Mouse (Mus musculus): Measurements from ENCODE around the gene Trak2. TPM values are rescaled to one million over a fixed set of nuclear protein-coding genes. Genes with fewer than 3 reads are reported as not detected.
"Not testable (repeated sequence)": the region's sequence is repeated elsewhere in the genome, so short reads cannot be mapped to it uniquely, and the experiment has no call there.

Trak2 gene
- polyA plus RNA-seq, 1 experiment from 2014 or later: 29.5 TPM

DNA sequence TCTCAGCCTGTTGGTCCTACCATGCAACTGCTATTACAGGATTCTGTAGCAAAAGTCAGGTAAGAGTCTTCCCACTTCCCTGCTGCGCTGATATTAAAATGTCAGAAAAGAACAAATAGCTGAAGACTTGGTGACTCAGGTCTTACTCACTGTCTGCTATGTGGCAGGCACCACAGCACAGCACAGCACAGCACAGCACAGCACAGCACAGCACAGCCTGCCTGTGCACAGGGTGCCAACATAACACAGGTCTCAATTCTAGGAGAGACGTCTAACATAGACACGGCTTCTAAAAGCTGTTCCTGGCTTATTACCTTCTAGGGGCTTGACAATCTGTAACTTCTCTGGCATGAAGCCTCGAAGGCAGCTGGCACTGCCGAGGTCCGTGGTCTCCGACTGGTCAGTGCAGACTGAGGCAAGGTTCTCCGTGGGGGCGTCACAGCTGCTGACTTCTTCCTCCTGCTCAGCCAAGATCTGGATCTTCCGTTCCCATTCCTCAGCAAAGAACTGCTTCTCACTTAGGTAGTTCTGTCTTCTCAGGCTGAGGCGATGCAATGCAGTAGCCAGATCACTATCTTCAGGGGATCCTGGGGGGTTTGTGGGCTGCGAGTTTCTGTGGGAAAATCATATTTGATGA, 63.5 kb downstream of the Trak2 start:
- Histone ChIP-seq H3K9ac (ENCODE audit: low read length) (no peak overlapping the region), H3K4me1 (ENCODE audit: control insufficient read depth, insufficient read depth, low read length) (no peaks in the 10 kb centered on the region), H3K27me3 (ENCODE audit: control insufficient read depth, insufficient read depth, low read length) (no peaks in the 10 kb centered on the region), H3K4me2 (ENCODE audit: low read depth, low read length) (no peak overlapping the region), H3K4me3 (ENCODE audit: low read length) (no peak overlapping the region), H3K36me3 (ENCODE audit: control insufficient read depth, insufficient read depth) (peaks cover 66% of the 10 kb centered on the region), H3K27ac (ENCODE audit: low read length) (no peak overlapping the region), H3K9me3 (replicated peaks; ENCODE audit: control insufficient read depth, low read length) (no peaks in the 10 kb centered on the region)
- WGBS: 90% methylated on average over 12 of the region's 12 CpGs
- no peak for ATAC-seq (replicated peaks; ENCODE audit: extremely low read depth, insufficient read depth, low FRiP score)

DNA sequence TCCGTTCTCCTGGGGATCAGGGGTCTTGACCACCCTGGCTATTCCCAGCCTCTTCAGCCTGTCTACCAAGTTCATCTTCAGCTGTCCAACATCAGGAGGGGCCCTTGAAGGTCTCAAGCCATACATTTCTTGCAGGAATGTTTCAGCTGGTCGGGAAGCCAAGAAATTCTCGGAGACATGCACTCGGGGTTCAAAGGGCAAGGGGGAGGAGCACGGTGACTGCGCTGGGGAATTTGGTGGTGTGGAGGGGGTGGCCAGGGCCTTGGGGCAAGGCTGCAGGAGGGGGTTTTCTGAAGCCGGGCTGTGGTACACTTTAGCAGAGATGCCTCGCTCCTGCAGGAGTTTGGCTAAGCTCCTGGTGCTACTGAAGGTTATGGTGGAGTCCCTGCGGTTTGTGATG, 69.5 kb downstream of the Trak2 start:
- WGBS: 75% methylated on average over 9 of the region's 9 CpGs
- no peak for ATAC-seq (replicated peaks; ENCODE audit: extremely low read depth, insufficient read depth, low FRiP score)
- H3K36me3 ChIP-seq (ENCODE audit: control insufficient read depth, insufficient read depth): peaks cover 36% of the 10 kb centered on the region

DNA sequence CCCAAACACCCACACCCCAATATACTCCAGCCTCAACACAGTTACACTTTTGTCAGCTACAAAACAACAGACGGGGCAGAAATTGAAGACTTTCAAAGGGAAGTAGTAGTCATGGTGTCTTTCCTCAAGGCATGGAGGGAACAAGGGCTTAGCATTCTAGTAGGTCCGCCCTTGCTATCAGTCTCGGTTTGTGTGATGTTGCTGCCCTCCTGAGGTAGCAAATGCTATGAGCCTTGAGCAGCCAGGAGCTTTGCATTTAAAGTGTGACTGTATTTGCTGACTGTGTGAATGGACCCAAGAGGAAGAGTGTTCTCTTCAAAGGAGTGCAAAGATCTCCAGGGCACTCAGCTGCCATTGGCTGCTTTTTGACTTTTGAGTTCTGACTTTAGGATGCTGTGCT, 75.7 kb downstream of the Trak2 start:
- H3K27ac ChIP-seq (ENCODE audit: low read length); H3K4me1 ChIP-seq (ENCODE audit: control insufficient read depth, insufficient read depth, low read length); H3K27me3 ChIP-seq (ENCODE audit: control insufficient read depth, insufficient read depth, low read length); H3K4me3 ChIP-seq (ENCODE audit: low read length); H3K4me2 ChIP-seq (ENCODE audit: low read depth, low read length); H3K9me3 ChIP-seq (replicated peaks; ENCODE audit: control insufficient read depth, low read length); H3K36me3 ChIP-seq (ENCODE audit: control insufficient read depth, insufficient read depth); H3K9ac ChIP-seq (ENCODE audit: low read length): not testable (repeated sequence)
- ATAC-seq (replicated peaks; ENCODE audit: extremely low read depth, insufficient read depth, low FRiP score): 0 out of 2 replicates have a peak, but pooled peaks have one; percentile 37
- WGBS: 20% methylated on average over 3 of the region's 3 CpGs

More for the DNA sequence above, 69.5 kb downstream of the Trak2 start:
- Histone ChIP-seq H3K4me2 (ENCODE audit: low read depth, low read length) (no peak overlapping the region), H3K27me3 (ENCODE audit: control insufficient read depth, insufficient read depth, low read length) (no peaks in the 10 kb centered on the region), H3K27ac (ENCODE audit: low read length) (no peak overlapping the region), H3K9me3 (replicated peaks; ENCODE audit: control insufficient read depth, low read length) (no peaks in the 10 kb centered on the region), H3K4me1 (ENCODE audit: control insufficient read depth, insufficient read depth, low read length) (no peaks in the 10 kb centered on the region), H3K9ac (ENCODE audit: low read length) (no peak overlapping the region), H3K4me3 (ENCODE audit: low read length) (no peak overlapping the region)

DNA sequence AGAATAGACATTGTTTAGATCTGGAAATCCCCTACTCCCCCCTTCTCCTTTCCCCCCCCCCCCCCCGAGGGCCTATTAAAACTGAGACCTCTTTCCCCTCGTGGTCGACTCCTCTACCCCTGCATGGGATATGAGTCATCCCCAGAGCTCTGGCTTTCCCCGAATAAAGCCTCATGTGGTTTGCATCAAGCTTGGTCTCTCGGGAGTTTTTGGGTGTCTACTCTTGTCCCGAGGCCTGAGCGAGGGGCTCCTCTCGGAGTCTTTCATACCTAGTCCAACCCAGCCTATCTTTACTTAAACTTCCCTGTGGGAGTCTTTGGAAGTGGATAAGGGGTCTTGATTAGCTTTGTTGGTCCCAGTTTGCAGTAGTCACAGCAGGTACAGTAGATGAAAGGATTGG, 80.8 kb downstream of the Trak2 start:
- H3K4me2 ChIP-seq (ENCODE audit: low read depth, low read length); H3K9ac ChIP-seq (ENCODE audit: low read length); H3K4me1 ChIP-seq (ENCODE audit: control insufficient read depth, insufficient read depth, low read length); H3K9me3 ChIP-seq (replicated peaks; ENCODE audit: control insufficient read depth, low read length); H3K36me3 ChIP-seq (ENCODE audit: control insufficient read depth, insufficient read depth); H3K27ac ChIP-seq (ENCODE audit: low read length); H3K27me3 ChIP-seq (ENCODE audit: control insufficient read depth, insufficient read depth, low read length); H3K4me3 ChIP-seq (ENCODE audit: low read length); ATAC-seq (replicated peaks; ENCODE audit: extremely low read depth, insufficient read depth, low FRiP score): not testable (repeated sequence)
- WGBS: 76% methylated on average over 7 of the region's 8 CpGs

DNA sequence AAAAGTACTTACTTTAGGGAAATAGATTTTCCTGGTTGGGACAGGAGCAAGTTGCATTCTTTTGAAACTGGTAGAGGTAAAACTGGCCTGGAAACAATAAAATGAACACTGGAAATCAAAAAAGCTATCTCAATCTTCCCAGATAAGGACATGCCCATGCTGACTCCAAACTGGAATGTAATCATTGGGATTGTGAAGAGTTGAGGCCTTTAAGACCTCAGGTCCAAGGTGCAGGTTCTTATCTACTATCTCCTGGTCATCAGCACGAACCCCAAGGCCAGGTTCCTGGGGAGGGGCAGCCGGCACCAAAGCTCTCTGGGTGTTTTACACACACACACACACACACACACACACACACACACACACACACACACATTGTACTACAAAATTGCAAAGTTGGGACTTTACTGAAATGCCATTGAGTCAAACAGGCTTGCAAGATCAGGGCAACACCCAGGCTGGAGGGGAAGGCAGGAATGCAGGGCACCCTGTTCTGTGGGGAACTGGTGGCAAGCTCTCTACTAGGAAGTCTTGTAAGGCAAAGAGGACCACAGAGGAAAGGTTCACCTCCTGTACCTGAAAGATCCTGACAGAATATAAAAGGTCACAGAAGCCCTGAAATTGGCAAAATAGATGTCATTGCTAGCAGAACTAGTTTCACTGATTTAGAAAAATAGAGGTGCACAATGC, 81.6 kb downstream of the Trak2 start:
- not testable (repeated sequence) for ATAC-seq (replicated peaks; ENCODE audit: extremely low read depth, insufficient read depth, low FRiP score); H3K9me3 ChIP-seq (replicated peaks; ENCODE audit: control insufficient read depth, low read length); H3K4me1 ChIP-seq (ENCODE audit: control insufficient read depth, insufficient read depth, low read length); H3K27ac ChIP-seq (ENCODE audit: low read length); H3K9ac ChIP-seq (ENCODE audit: low read length); H3K27me3 ChIP-seq (ENCODE audit: control insufficient read depth, insufficient read depth, low read length); H3K4me3 ChIP-seq (ENCODE audit: low read length); H3K4me2 ChIP-seq (ENCODE audit: low read depth, low read length); H3K36me3 ChIP-seq (ENCODE audit: control insufficient read depth, insufficient read depth)
- WGBS: 51% methylated on average over 2 of the region's 2 CpGs

DNA sequence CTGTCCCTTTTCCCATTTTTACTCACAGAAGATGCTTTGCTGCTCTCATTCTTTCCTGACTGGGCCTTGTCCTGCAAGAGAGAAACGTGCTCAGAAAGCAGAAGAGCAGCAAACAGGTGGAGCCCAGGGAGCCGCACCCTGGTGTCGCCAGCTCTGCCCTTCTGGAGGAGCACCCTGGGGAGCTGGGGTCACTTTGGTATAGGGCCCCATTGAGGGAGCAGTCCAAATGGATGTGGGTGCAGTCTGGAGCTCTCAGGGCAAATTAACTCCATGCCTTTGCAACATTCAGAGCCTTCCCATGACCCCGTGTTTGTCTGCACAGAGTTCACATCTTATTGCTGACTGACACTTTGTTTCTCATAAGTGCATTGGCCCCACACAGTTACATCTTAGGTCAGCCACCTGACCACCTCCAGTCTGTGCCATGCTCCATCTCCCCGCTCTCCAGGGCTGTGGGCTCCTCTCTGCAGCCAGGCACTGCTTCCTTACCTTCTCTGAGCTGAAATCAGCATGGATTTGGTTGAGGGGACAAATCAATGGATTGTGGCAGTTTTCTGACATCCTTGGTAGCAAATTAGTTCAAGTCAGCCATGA, 82.4 kb downstream of the Trak2 start:
- not testable (repeated sequence) for ATAC-seq (replicated peaks; ENCODE audit: extremely low read depth, insufficient read depth, low FRiP score); H3K27me3 ChIP-seq (ENCODE audit: control insufficient read depth, insufficient read depth, low read length); H3K27ac ChIP-seq (ENCODE audit: low read length); H3K36me3 ChIP-seq (ENCODE audit: control insufficient read depth, insufficient read depth); H3K9me3 ChIP-seq (replicated peaks; ENCODE audit: control insufficient read depth, low read length); H3K4me2 ChIP-seq (ENCODE audit: low read depth, low read length); H3K4me1 ChIP-seq (ENCODE audit: control insufficient read depth, insufficient read depth, low read length); H3K4me3 ChIP-seq (ENCODE audit: low read length); H3K9ac ChIP-seq (ENCODE audit: low read length)
- 73% methylated on average over 4 of the region's 5 CpGs for WGBS

DNA sequence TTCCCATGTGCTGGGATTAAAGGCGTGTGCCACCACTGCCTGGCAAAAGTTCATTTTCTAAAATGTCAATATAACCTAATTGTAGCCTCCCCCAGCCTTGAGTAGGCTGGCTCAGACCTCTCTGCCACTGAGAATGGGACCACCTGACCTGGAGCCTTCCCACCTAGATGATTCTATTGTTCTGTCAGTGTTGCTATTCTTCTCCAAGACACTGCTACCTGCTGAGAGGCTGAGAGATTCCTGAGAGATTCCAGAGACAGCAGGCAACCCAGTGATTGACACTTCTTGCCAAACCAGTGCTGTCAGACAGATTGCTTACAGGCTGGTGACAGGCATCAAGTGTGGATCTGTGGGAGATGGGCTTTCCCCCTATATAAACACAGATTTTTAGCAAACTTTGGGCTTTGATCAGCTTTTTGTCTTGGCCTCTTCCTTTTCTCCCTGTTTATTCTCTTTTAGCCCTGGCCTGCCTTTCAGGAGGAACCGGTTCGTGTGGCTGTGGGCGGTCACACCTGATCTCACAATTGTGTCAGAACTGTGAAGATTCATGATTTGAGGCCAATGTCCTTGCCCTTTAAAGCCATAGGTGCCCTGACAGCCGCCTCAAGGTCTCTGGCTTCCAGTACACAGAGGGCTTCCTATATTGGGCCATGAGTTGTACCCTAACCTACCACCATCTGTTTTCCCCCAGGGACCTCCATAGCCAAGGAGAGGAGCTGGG, 83.2 kb downstream of the Trak2 start:
- Histone ChIP-seq H3K4me1 (ENCODE audit: control insufficient read depth, insufficient read depth, low read length) (no peaks in the 10 kb centered on the region), H3K27ac (ENCODE audit: low read length) (no peak overlapping the region), H3K9ac (ENCODE audit: low read length) (no peak overlapping the region), H3K4me2 (ENCODE audit: low read depth, low read length) (no peak overlapping the region), H3K9me3 (replicated peaks; ENCODE audit: control insufficient read depth, low read length) (no peaks in the 10 kb centered on the region; the same call in 1 of the 2 replicates), H3K4me3 (ENCODE audit: low read length) (no peak overlapping the region), H3K27me3 (ENCODE audit: control insufficient read depth, insufficient read depth, low read length) (no peaks in the 10 kb centered on the region), H3K36me3 (ENCODE audit: control insufficient read depth, insufficient read depth) (no peaks in the 10 kb centered on the region)
- 71% methylated on average over 5 of the region's 5 CpGs for WGBS
- ATAC-seq (replicated peaks; ENCODE audit: extremely low read depth, insufficient read depth, low FRiP score): no peak

DNA sequence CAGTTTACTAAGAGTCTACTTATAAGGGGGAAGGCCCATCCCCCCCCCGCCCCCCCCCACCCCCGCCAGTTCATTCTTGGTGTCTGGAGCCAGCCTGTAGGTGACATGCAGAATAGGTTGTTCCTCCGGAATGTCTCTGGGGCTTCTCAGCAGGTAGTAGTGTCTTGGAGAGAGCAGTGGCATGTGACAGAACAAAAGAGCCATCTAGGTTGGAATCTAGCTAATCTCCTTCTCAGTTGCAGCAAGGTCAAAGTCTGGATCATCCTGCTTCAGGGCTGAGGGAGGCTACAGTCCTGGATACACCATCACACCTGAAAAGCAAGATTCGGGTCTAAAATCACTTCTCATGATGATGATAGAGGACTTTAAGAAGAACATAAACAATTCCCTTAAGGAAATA, 87.6 kb downstream of the Trak2 start:
- no peaks in the 10 kb centered on the region for H3K36me3 ChIP-seq (ENCODE audit: control insufficient read depth, insufficient read depth)
- H3K9me3 ChIP-seq (replicated peaks; ENCODE audit: control insufficient read depth, low read length): no peaks in the 10 kb centered on the region
- 81% methylated on average over 4 of the region's 4 CpGs for WGBS
- no peak for ATAC-seq (replicated peaks; ENCODE audit: extremely low read depth, insufficient read depth, low FRiP score)
- H3K4me1 ChIP-seq (ENCODE audit: control insufficient read depth, insufficient read depth, low read length): no peaks in the 10 kb centered on the region
- no peak overlapping the region for H3K4me2 ChIP-seq (ENCODE audit: low read depth, low read length)
- no peak overlapping the region for H3K4me3 ChIP-seq (ENCODE audit: low read length)
- no peaks in the 10 kb centered on the region for H3K27me3 ChIP-seq (ENCODE audit: control insufficient read depth, insufficient read depth, low read length)
- no peak overlapping the region for H3K27ac ChIP-seq (ENCODE audit: low read length)
- no peak overlapping the region for H3K9ac ChIP-seq (ENCODE audit: low read length)

DNA sequence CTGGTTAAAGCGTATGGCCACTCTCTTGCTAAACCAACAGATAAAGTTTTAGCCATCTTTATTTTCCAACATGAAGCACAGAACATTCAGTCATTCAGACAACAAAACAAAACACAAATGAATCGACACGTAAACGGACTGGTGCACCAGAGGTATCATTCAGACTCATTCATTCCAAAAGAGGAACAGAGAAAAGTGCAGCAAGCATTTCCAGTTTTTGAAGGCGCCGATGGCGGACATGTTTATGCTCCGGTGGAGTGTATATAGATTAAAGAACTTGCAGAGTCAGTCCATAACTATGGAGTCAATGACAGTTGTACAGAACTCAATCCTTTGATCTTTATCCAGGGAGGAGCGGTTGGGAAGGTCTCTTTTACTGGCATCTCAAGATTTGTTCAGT, 90.0 kb downstream of the Trak2 start:
- H3K27me3 ChIP-seq (ENCODE audit: control insufficient read depth, insufficient read depth, low read length); H3K9ac ChIP-seq (ENCODE audit: low read length); H3K4me3 ChIP-seq (ENCODE audit: low read length); H3K9me3 ChIP-seq (replicated peaks; ENCODE audit: control insufficient read depth, low read length); H3K4me1 ChIP-seq (ENCODE audit: control insufficient read depth, insufficient read depth, low read length); ATAC-seq (replicated peaks; ENCODE audit: extremely low read depth, insufficient read depth, low FRiP score); H3K36me3 ChIP-seq (ENCODE audit: control insufficient read depth, insufficient read depth); H3K27ac ChIP-seq (ENCODE audit: low read length); H3K4me2 ChIP-seq (ENCODE audit: low read depth, low read length): not testable (repeated sequence)
- 84% methylated on average over 9 of the region's 9 CpGs for WGBS
